Mouse (Mus musculus): Measurements from ENCODE around the gene Abcg8.

Abcg8 gene

DNA sequence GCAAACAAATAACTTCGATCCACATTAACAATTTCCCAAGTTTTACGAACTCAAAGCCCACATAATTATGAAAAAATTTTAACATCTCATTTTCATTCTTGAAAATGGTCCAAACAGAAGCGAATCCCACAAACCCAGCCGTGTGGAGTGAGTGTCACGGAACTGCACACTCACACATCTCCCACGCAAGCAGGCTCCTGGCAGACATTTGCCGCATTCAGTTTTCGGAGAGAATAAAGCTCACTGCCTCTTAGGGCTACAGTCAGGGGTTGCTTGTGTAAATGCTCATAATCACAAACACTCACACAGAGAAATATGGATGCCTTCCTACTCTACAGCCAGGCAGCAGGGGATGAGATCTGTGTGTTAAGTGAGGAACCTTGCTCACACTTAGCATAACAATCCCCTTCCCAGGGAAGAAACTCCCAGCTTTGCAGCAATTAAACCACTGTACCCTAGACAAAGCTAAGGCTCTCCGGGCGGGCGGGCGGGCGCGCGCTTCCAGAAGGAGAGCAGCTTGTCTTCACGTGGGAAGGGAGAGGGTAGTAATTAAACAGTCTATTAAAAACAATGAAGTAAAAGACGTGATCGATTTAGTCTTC lies 37.6 kb downstream of the Abcg8 start:
- in situ Hi-C loops (cut with MboI, MseI) = no loop called here

DNA sequence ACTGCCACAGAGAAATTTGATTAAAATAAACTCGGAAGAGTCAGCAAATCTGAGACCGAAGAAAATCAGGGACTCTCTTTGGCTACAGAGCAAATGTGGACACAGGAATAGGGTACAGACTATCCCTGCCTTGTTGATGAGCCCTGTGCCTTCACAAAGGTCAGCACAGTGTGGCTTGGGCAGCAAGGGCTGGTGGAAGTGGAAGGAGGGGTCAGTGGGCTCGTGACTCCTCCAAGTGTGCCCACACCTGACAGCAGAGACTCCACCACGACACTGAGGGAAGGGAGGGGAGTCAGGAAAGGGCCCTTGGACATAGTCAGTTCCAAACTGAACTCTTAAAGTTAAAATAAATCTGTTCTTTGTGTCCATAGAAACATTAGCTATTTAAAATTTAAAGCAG lies 38.8 kb downstream of the Abcg8 start:
- in situ Hi-C loops (cut with MboI, MseI) = loop anchor here (5.0 kb wide), 1 partner anchor 52 kb away; no protein-coding TSS in a partner anchor

DNA sequence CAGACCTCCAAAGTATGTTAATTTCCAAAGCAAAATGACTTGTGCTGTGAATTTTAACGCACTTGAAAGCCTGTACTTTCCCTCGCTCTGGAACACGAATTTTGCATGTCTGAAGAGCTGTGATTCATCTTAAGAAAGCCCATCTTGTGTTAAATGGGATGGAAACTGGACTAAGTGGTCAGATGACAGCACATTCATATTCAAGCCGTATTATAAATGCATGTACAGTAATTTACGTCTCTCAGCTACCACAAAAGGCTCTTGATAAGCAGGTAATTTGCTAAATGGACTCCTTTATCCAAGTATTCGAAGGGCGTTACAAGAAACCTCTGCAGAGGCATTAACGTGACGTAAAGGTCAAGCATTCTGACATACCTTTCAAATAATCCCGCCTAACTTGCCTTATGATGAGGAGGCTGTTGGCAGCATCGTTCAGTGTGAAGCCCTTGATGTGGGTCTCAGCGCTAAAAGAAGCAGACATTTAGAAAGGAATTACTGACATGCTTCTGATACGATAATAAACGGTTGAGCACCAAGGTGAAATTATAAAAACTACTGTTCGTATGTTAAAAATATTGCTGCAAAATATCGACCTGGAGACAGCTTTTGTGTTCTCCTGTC lies 40.3 kb downstream of the Abcg8 start:
- in situ Hi-C loops (cut with MboI, MseI) = loop anchor here (5.0 kb wide), 1 partner anchor 51 kb away; no protein-coding TSS in a partner anchor

DNA sequence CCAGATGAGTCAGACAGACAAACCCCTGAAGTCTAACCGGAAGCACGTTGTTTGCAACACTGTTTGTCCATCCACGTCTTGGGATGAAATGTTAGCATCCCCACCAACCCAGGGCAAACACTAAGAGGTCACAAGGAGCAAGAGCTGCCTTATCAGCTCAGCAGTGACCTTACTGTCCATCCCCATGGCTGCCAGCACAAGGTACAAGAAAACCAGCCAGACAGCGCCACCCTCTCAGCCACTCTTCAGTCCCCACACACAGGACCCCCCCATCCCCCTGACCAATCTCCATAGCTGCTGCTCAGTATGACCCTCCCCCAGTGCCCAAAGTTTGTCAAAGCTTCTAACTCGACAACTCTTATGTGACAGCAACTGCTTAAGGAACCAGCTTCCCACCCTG lies 41.3 kb downstream of the Abcg8 start:
- in situ Hi-C loops (cut with MboI, MseI) = loop anchor here (5.0 kb wide), 1 partner anchor 50 kb away; no protein-coding TSS in a partner anchor

DNA sequence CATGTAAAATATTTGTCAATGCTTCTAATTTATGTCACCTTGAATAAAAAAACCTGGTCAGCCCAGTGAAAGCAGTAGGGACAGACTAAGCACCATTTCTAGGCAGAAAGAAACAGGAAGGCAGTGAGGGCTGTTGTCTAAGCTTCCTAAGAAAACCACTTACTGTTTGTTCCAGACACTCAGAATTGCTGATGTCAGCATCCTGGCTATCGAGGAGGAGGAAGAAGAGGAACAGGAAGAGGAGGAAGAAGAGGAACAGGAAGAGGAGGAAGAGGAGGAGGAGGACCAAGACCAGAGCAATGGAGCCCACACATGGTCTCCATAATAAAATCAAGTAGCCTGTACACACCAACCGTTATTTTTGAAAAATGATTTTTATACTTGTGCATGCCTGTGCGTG lies 43.0 kb downstream of the Abcg8 start:
- in situ Hi-C loops (cut with MboI, MseI) = loop anchor here (5.0 kb wide), 1 partner anchor 48 kb away; no protein-coding TSS in a partner anchor

DNA sequence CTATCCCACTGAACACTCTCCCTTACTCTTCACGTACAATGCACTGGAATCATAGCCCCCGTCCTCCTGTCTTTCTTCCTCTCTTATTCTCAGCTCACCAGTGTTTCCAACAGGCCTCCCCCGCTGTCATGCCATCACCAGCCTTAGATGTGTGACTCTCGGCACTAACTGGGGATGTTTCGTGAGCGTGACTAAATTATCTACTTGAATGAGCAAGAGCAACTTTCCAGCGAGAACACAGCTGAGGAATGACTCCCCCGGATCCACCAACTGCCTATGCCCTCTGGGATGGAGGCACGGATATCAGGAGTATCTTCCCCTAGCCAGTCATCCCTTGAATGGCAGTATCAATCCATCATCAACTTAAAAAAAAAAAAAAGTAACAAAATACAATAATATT lies 47.9 kb downstream of the Abcg8 start:
- in situ Hi-C loops (cut with MboI, MseI) = no loop called here

DNA sequence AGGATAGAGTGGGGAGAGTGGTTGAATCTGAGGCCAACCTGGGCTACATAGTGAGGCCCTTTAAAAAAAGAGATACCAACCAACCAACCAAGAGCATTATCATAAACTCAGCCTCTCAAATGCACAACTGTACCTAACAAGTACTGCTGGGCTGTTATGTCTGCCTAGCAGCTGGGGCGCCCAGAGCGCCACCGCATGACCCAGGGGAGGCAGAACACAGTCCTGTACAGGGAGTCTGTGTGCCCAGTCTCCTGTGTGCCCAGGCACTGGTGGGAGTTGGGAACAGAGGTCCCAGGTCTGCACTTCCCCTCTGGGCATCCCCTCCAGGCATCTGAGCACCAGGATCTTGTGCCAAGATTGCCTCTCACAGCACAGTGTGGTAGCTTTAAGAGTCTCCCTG lies 49.1 kb downstream of the Abcg8 start:
- in situ Hi-C loops (cut with MboI, MseI) = no loop called here

DNA sequence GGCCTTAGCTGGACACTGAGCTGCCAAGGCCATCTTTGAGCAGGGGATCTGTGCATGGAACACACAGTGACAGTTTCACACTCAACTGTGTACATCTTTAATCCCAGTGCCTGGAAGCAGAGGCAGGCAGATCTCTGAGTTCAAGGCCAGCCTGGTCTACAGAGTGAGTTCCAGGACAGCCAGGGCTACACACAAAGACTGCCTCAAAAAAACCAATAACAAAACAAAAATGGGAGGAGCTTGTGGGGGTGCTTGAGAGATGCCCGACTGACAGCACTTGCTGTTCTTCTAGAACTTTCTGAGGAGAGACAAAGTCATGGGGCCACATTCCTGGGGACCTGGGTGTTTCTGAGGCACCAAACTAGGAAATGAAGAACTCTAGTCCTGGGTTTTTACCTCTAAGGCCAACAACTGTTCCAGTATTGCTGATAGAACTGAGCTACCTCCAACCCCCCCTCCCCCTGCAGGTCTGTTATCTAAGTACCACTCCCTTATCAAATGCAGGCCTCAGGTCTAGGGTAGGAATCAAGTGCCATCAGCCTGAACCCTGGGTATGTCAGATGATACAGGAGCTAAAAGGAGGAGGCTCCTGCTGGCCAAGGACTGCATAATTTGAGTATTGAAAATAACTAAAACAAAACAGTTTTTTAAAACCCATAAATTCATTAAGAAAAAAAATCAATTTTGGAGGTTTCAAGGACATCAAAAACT lies 52.3 kb downstream of the Abcg8 start:
- in situ Hi-C loops (cut with MboI, MseI) = no loop called here

DNA sequence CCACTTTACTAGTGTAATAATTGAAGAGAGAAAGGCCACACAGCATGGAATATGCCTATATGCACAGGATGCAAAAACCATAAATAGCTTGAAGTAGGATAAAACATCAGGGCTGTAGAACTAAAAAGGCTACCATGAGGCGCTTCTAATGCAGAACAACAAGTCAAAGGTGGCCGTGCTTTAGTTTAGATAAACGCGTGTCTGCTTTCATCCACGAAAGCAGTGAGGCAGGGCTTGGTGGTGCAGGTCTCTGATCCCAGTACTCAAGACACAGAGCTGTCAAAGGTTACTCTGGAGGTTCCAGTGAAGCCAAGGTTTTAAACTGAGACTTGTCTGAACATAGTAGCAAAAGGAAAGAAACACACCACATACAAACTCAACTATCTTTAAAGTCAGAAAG lies 53.0 kb downstream of the Abcg8 start:
- in situ Hi-C loops (cut with MboI, MseI) = no loop called here

DNA sequence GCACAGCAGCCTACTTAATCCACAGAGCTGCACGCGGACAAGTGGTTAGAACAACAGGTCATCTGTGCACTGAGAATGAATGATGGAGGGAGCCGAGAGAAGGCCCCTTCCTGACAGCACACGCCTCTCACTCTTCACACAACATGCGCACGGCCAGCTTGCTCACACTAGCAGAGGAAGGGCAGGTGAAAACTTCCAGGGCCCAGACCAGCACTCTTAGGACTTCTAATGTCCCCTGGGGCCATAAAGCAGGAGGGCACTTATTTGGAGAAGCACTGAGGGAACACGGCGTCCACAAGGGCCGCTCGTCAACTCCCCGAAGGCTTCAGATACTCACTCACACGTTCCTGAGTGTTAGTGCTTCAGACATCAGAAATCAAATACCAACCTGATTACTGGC lies 55.3 kb downstream of the Abcg8 start:
- in situ Hi-C loops (cut with MboI, MseI) = no loop called here

DNA sequence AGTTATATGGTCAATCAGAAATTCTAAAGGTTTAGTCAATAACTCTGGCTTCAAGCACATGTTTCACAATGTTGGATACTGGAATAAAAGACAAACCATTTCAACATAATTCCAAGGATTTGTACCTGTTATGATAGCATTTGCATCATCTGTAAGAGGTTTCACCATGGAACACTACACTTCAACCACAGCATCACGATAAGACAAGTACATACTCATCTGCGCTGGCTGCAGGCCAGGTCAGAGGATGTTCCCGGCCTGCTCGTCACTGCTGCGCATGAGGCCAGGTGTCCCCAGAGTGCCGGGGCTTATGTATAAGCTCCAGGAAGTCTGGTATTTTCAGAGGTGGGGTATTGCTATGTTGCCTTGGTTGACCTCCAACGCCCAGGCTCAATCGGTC lies 56.5 kb downstream of the Abcg8 start:
- in situ Hi-C loops (cut with MboI, MseI) = no loop called here

DNA sequence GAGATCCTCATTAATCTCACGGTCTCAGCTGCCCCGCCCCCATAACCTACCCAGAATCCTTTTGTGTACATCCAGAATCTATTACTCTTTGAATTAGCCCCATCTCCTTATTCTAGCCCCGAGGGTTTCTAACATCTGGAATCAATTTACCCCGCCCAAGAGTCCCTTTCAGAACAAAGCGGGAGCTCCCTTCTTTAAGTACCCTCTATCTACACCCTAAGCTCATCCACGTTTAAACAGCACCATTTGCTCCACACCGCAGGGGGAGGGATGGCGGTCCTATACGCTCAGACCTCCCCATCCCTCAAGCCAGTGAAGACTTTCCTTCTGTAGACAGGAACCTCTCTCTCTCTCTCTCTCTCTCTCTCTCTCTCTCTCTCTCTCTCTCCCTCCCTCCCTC lies 60.6 kb downstream of the Abcg8 start:
- in situ Hi-C loops (cut with MboI, MseI) = no loop called here

DNA sequence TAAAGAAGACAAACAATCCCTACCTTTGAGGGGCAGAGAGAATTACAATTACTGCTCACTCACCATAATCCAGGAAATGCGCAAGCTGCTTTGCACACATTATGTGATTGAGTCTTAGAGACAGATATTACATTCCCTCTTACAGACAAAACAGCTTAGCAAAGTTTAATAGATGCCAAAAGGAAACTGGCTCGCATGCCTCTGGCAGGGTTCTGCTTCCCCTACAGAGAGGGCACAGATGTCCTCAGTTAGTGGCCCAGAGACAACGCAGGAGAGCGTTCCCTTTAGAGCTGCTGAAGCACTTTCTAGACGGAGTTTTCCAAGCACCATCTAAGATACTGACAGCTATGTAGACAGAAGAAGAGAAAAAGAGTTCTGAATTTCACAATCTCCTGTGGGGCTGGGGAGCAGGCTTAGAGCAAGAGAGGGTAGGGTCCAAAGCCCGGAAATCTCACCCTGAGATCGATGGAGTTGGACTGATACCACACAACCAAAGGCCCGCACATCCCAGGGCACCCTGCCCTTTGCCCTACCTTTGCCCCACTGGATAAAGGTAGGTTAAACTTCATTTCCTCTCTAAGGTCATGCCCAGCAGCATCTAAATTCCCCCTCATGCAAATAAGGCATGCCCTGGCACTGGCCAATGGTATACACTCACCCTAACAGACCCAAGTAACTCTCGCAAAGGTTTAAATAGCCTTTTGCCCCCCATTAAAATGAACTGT lies 62.1 kb downstream of the Abcg8 start:
- in situ Hi-C loops (cut with MboI, MseI) = no loop called here

DNA sequence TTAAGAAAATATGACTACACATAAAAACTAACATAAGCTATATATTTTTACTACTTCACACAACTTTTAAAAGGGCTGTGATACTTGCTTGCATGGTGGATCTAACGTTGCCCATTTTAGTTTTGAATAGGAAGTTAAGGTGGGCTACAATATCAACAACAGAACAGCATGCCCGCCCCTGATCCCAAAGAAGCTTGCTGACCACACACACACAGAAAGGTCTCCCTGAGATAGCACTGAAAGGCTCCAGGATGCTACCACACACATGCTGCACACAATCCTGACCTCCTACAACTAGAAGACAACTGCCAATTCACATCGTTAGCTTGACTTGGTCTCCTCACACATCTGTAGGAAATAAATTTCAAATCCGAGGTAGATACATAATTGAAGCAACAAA lies 68.2 kb downstream of the Abcg8 start:
- in situ Hi-C loops (cut with MboI, MseI) = no loop called here

DNA sequence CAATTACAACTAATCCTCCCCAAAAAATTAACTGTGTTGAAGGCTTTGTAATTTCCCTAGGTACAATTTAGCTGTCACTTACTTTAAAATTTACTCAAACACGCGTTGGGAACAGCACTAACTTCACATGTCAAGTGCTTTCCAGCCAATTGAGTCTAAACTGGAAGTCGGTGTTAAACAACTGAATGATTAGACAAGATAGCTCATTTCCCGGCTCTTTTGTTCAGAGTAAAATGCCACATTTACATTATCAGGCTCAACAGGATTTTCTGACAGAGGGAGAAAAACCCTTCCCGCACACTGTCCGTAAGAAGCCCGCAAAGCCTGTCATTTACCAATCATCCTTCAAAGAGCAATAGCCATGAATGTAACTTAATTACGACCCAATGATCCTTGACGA lies 68.9 kb downstream of the Abcg8 start:
- in situ Hi-C loops (cut with MboI, MseI) = no loop called here

DNA sequence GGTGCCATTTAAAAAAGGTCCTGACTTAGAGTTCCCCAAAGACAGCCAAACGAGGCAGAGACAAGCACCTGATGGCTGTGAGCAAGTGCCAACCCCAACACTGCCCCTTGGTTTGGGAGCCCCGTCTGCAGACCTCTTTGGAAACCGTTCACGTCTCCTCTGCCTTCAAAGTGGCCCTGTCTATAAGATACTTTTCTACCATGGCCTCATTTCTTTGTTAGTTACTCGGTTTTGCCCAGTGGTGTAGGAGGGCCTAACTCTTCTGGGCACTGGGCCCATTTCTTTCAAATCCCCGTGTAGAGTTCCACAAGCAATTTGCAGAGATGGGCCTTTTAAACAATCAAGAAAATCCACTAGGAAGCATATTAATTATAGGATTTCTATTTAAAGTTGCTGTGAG lies 71.1 kb downstream of the Abcg8 start:
- in situ Hi-C loops (cut with MboI, MseI) = no loop called here

DNA sequence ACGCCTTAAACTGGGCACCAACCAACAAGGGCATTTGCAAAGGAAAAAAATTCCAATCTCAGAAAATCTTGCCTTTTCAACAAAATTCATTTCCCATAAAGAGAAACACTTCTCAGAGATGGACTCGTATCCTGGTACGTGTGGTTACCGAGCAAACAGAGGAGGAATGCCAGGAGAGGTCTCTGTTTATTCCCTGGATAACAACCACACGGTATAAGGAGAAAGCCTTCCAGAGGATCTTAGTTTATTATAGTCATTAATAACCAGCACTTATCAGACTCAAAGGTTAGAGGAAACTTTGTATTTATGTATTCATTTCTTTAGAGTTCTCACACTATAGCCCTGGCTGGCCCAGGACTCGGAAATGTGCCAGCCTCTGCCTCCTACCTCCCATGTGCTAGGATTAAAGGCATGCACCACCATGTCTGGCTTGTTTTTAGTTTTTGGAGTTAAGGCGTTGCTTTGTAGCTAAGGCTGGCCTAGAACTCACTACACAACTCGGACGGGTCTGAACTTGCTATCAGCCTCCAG lies 72.1 kb downstream of the Abcg8 start:
- in situ Hi-C loops (cut with MboI, MseI) = no loop called here

DNA sequence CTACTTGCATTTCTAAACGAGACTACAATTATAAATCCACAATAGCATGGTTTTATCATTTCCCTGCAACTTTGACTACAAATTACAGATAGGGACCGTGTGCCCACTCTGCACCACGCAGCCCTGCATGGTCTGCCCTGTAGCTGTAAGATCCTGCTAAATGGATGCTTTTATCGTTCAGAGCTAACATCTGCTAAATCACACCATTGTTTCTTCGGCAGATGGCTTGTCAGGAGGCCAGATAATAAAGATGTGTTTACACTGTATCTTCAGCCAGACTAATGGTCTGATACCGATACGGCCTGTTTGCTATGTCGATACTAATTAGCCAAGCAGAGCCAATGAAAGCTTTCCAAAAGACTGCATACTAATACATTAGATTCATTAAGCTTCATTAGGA lies 73.2 kb downstream of the Abcg8 start:
- in situ Hi-C loops (cut with MboI, MseI) = no loop called here

All from T-helper 2 cell (primary cell).